Mouse (Mus musculus): ENCODE measurements around the gene Ttll9. TPM values are rescaled to one million over a fixed set of nuclear protein-coding genes. Genes with fewer than 3 reads are reported as not detected.
A peak's percentile ranks its signal among the peaks of the same experiment; 100 is the strongest.

Ttll9 gene
- total and polyA plus RNA-seq, 2 experiments = 0.11 TPM; not detected in 1

GRCm38 (mm10) chr2:152931456-152932160 lies 30.7 kb upstream of the Ttll9 start:
- 61% methylated on average over 12 of the region's 12 CpGs for WGBS
- H3K4me1 ChIP-seq (ENCODE audit: control insufficient read depth, insufficient read depth, low read length) = no peaks in the 10 kb centered on the region
- no peak overlapping the region for H3K27ac ChIP-seq (replicated peaks; ENCODE audit: insufficient read depth, low read depth, low read length)
- H3K9ac ChIP-seq (ENCODE audit: low read depth, low read length) = no peak overlapping the region; the same call in 1 of the 2 replicates
- TF ChIP-seq POLR2A (IDR thresholded peaks at IDR 0.05; ENCODE audit: extremely low read depth, insufficient read depth, low read length) (no peak), CTCF (IDR thresholded peaks at IDR 0.05; ENCODE audit: low read depth, low read length) (no peak)
- peak; percentile 6 for DNase-seq (ENCODE audit: extremely low read depth, low read depth, low spot score)
- H3K4me3 ChIP-seq (ENCODE audit: insufficient read depth, low read depth, low read length) = no peak overlapping the region; the same call in 1 of the 2 replicates
- no peaks in the 10 kb centered on the region for H3K36me3 ChIP-seq (ENCODE audit: control insufficient read depth, insufficient read depth, low read length)
- no peaks in the 10 kb centered on the region for H3K79me2 ChIP-seq (ENCODE audit: control insufficient read depth, insufficient read depth, low read length)
- no peaks in the 10 kb centered on the region for H3K27me3 ChIP-seq (ENCODE audit: control insufficient read depth, insufficient read depth, low read length)

DNA sequence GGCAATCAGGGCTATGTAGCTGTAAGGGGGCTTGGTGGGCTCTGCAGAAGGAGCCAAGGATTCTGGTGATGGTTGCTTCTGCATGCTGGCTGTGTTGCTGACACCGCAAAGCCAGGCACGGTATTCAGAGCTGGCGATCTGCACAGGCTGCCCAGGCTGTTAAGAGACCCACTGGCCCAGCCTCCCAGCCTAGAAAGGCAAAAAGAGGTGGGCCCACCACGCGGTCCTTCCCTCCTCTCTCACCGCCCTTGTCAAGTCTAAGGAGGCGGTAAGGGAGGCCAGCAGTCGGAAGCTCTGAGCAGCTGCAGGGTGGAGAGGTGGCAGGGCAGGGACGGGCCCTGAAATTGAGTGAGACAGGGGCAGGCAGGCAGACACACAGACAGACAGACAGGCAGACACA lies 29.2 kb upstream of the Ttll9 start, which contains the start of gene Foxs1:
TSS of gene Foxs1 (minus strand) at position 161 of the 400 bp plus-strand sequence.
- Histone ChIP-seq H3K4me3 (ENCODE audit: insufficient read depth, low read depth, low read length) (peak within 1 kb of the TSS; percentile 30), H3K4me1 (ENCODE audit: control insufficient read depth, insufficient read depth, low read length) (no peaks in the 10 kb centered on the region), H3K79me2 (ENCODE audit: control insufficient read depth, insufficient read depth, low read length) (no peaks in the 10 kb centered on the region), H3K27ac (replicated peaks; ENCODE audit: insufficient read depth, low read depth, low read length) (no peak within 1 kb of the TSS), H3K9ac (ENCODE audit: low read depth, low read length) (no peak within 1 kb of the TSS; the same call in 1 of the 2 replicates), H3K36me3 (ENCODE audit: control insufficient read depth, insufficient read depth, low read length) (no peaks in the 10 kb centered on the region), H3K27me3 (ENCODE audit: control insufficient read depth, insufficient read depth, low read length) (no peaks in the 10 kb centered on the region)
- WGBS = 38% methylated on average over 9 of the region's 9 CpGs
- no peak for TF ChIP-seq POLR2A (IDR thresholded peaks at IDR 0.05; ENCODE audit: extremely low read depth, insufficient read depth, low read length)
- no peak for TF ChIP-seq CTCF (IDR thresholded peaks at IDR 0.05; ENCODE audit: low read depth, low read length)
- DNase-seq (ENCODE audit: extremely low read depth, low read depth, low spot score) = no peak

GRCm38 (mm10) chr2:152933614-152934013 lies 28.7 kb upstream of the Ttll9 start:
- no peak for TF ChIP-seq POLR2A (IDR thresholded peaks at IDR 0.05; ENCODE audit: extremely low read depth, insufficient read depth, low read length)
- peak; percentile 89 for TF ChIP-seq CTCF (IDR thresholded peaks at IDR 0.05; ENCODE audit: low read depth, low read length)
- Histone ChIP-seq H3K9ac (ENCODE audit: low read depth, low read length) (no peak overlapping the region), H3K79me2 (ENCODE audit: control insufficient read depth, insufficient read depth, low read length) (no peaks in the 10 kb centered on the region), H3K27me3 (ENCODE audit: control insufficient read depth, insufficient read depth, low read length) (no peaks in the 10 kb centered on the region), H3K27ac (replicated peaks; ENCODE audit: insufficient read depth, low read depth, low read length) (no peak overlapping the region), H3K4me3 (ENCODE audit: insufficient read depth, low read depth, low read length) (no peak overlapping the region), H3K36me3 (ENCODE audit: control insufficient read depth, insufficient read depth, low read length) (no peaks in the 10 kb centered on the region), H3K4me1 (ENCODE audit: control insufficient read depth, insufficient read depth, low read length) (no peaks in the 10 kb centered on the region)
- 23% methylated on average over 5 of the region's 5 CpGs for WGBS
- DNase-seq (ENCODE audit: extremely low read depth, low read depth, low spot score) = peak; percentile 9

DNA sequence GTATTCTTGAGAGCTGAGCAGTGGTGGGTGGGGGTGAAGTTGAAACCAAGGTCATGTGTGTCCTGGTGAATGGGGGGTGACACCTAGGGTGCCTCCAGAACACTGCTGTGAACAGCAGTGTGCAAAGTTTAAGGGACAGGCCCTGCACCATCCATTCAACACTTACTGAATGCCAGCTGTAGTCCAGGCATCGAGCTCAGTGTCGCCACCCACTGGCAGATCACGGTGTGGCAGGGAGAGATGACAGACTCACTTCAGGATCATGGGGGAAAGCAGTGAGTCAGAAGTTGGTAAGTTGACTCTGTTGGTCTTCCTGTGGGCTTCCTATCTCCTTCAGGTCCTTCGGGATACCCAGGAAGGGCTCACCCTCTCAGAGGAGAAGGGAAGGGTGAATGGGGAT lies 22.4 kb upstream of the Ttll9 start:
- H3K4me1 ChIP-seq (ENCODE audit: control insufficient read depth, insufficient read depth, low read length) = no peaks in the 10 kb centered on the region
- peak; percentile 87 for TF ChIP-seq CTCF (IDR thresholded peaks at IDR 0.05; ENCODE audit: low read depth, low read length)
- TF ChIP-seq POLR2A (IDR thresholded peaks at IDR 0.05; ENCODE audit: extremely low read depth, insufficient read depth, low read length) = no peak
- peaks cover 7% of the 10 kb centered on the region for H3K27me3 ChIP-seq (ENCODE audit: control insufficient read depth, insufficient read depth, low read length)
- no peaks in the 10 kb centered on the region for H3K79me2 ChIP-seq (ENCODE audit: control insufficient read depth, insufficient read depth, low read length)
- 5% methylated on average over 4 of the region's 4 CpGs for WGBS
- H3K36me3 ChIP-seq (ENCODE audit: control insufficient read depth, insufficient read depth, low read length) = no peaks in the 10 kb centered on the region
- no peak overlapping the region for H3K9ac ChIP-seq (ENCODE audit: low read depth, low read length)
- no peak overlapping the region for H3K27ac ChIP-seq (replicated peaks; ENCODE audit: insufficient read depth, low read depth, low read length)
- DNase-seq (ENCODE audit: extremely low read depth, low read depth, low spot score) = no peak
- no peak overlapping the region for H3K4me3 ChIP-seq (ENCODE audit: insufficient read depth, low read depth, low read length)

GRCm38 (mm10) chr2:152941106-152941505 lies 21.2 kb upstream of the Ttll9 start:
- Histone ChIP-seq H3K27me3 (ENCODE audit: control insufficient read depth, insufficient read depth, low read length) (peaks cover 7% of the 10 kb centered on the region), H3K4me3 (ENCODE audit: insufficient read depth, low read depth, low read length) (no peak overlapping the region), H3K79me2 (ENCODE audit: control insufficient read depth, insufficient read depth, low read length) (no peaks in the 10 kb centered on the region), H3K9ac (ENCODE audit: low read depth, low read length) (no peak overlapping the region), H3K27ac (replicated peaks; ENCODE audit: insufficient read depth, low read depth, low read length) (no peak overlapping the region), H3K4me1 (ENCODE audit: control insufficient read depth, insufficient read depth, low read length) (no peaks in the 10 kb centered on the region), H3K36me3 (ENCODE audit: control insufficient read depth, insufficient read depth, low read length) (no peaks in the 10 kb centered on the region)
- TF ChIP-seq CTCF (IDR thresholded peaks at IDR 0.05; ENCODE audit: low read depth, low read length) (no peak), POLR2A (IDR thresholded peaks at IDR 0.05; ENCODE audit: extremely low read depth, insufficient read depth, low read length) (no peak)
- WGBS = 79% methylated on average over 6 of the region's 6 CpGs
- DNase-seq (ENCODE audit: extremely low read depth, low read depth, low spot score) = no peak

GRCm38 (mm10) chr2:152941776-152942175 lies 20.5 kb upstream of the Ttll9 start:
- TF ChIP-seq CTCF (IDR thresholded peaks at IDR 0.05; ENCODE audit: low read depth, low read length) (no peak), POLR2A (IDR thresholded peaks at IDR 0.05; ENCODE audit: extremely low read depth, insufficient read depth, low read length) (no peak)
- WGBS = 33% methylated on average over 7 of the region's 7 CpGs
- H3K4me1 ChIP-seq (ENCODE audit: control insufficient read depth, insufficient read depth, low read length) = no peaks in the 10 kb centered on the region
- no peaks in the 10 kb centered on the region for H3K79me2 ChIP-seq (ENCODE audit: control insufficient read depth, insufficient read depth, low read length)
- no peaks in the 10 kb centered on the region for H3K36me3 ChIP-seq (ENCODE audit: control insufficient read depth, insufficient read depth, low read length)
- H3K4me3 ChIP-seq (ENCODE audit: insufficient read depth, low read depth, low read length) = no peak overlapping the region
- no peak for DNase-seq (ENCODE audit: extremely low read depth, low read depth, low spot score)
- no peak overlapping the region for H3K9ac ChIP-seq (ENCODE audit: low read depth, low read length)
- no peak overlapping the region for H3K27ac ChIP-seq (replicated peaks; ENCODE audit: insufficient read depth, low read depth, low read length)
- H3K27me3 ChIP-seq (ENCODE audit: control insufficient read depth, insufficient read depth, low read length) = peaks cover 7% of the 10 kb centered on the region
